In the genomic region with DNA sequence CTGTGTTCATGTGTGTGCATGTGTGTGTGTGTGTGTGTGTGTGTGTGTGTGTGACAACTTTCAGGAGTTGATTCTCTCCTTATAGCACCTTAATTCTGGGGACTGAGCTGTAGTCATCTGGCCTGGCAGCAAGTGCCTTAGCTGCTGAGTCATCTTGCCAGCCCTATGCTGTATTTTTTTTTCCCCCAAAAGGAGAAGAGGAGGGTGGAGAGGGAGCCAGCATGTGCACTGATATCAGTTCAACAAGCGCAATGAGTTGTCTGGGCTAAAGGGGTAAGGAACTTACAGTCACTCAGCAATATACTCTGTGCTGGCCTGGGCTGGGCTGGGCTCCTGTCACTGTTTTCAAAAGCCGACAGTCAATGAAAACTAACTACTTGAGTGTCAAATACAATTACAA, we compare ENCODE assay signal across 15 mouse cellular contexts. TPM values are rescaled to one million over a fixed set of nuclear protein-coding genes. Genes with fewer than 3 reads are reported as not detected.
DNase-seq lines count a peak whose midpoint lies in the region; ATAC-seq and TF ChIP-seq lines count a peak whose summit lies in the region.
"Had no signal": no experiment of that assay in that cellular context is flagged by ENCODE, and none has a peak within 500 bp of the region (broad histone marks: within the 10 kb centered on the region; RNA-seq: fewer than 3 reads in every experiment).

No protein-coding gene starts in this region.

- WGBS in intestine, embryonic 16.5 days, result 79% methylated on average over 2 of the region's 2 CpGs
- WGBS in intestine, embryonic 15.5 days, result 87% methylated on average over 2 of the region's 2 CpGs
- whole genome bisulfite sequencing in liver, embryonic 15.5 days (ENCODE audit: insufficient replicate concordance), result 16% methylated on average over 2 of the region's 2 CpGs
- WGBS in forebrain, embryonic 13.5 days, result 93% methylated on average over 2 of the region's 2 CpGs

- peak; percentile 5 for DNase-seq in G1E (ENCODE audit: low spot score)
- DNase-seq in c-Kit-positive CD71-negative TER-119-negative erythroid progenitor cells, embryonic 14.5 days (ENCODE audit: low read depth), result peak; percentile 40
- DNase-seq in T-cell, adult 2 months (ENCODE audit: low spot score), result no peak
- no peak for DNase-seq in thymus, postnatal 25 days
- DNase-seq: cerebellum, adult 9-11 months; thymus, adult 2 months had no signal

- no peaks in the 10 kb centered on the region for H3K4me1 ChIP-seq in intestine, embryonic 16.5 days (ENCODE audit: control insufficient read depth, insufficient read depth, low read length)
- no peaks in the 10 kb centered on the region for H3K4me1 ChIP-seq in intestine, embryonic 15.5 days (replicated peaks)
- peaks cover 6% of the 10 kb centered on the region for H3K4me1 ChIP-seq in G1E (ENCODE audit: insufficient read depth, low read depth, low read length)
- H3K4me1 ChIP-seq in liver, embryonic 15.5 days (replicated peaks), result peaks cover 22% of the 10 kb centered on the region
- H3K4me1 ChIP-seq in forebrain, embryonic 13.5 days, result no peaks in the 10 kb centered on the region
- H3K4me1 ChIP-seq: midbrain, embryonic 15.5 days had no signal

- no peak overlapping the region for H3K9ac ChIP-seq in intestine, embryonic 16.5 days (ENCODE audit: low read depth, low read length)
- no peak overlapping the region for H3K9ac ChIP-seq in intestine, embryonic 15.5 days
- H3K9ac ChIP-seq in liver, embryonic 15.5 days, result peak overlapping the region; percentile 12; the same call in 1 of the 2 replicates
- no peak overlapping the region for H3K9ac ChIP-seq in forebrain, embryonic 13.5 days
- H3K9ac ChIP-seq: midbrain, embryonic 15.5 days had no signal

- H3K4me2 ChIP-seq in intestine, embryonic 16.5 days (ENCODE audit: low read depth, low read length), result no peak overlapping the region
- H3K4me2 ChIP-seq in intestine, embryonic 15.5 days (replicated peaks), result no peak overlapping the region
- H3K4me2 ChIP-seq in liver, embryonic 15.5 days, result peak overlapping the region; percentile 37
- no peak overlapping the region for H3K4me2 ChIP-seq in forebrain, embryonic 13.5 days
- H3K4me2 ChIP-seq: midbrain, embryonic 15.5 days had no signal

- no peaks in the 10 kb centered on the region for H3K36me3 ChIP-seq in intestine, embryonic 16.5 days (ENCODE audit: control insufficient read depth, insufficient read depth, low read length)
- H3K36me3 ChIP-seq in intestine, embryonic 15.5 days, result no peaks in the 10 kb centered on the region
- no peaks in the 10 kb centered on the region for H3K36me3 ChIP-seq in G1E (replicated peaks)
- no peaks in the 10 kb centered on the region for H3K36me3 ChIP-seq in liver, embryonic 15.5 days (replicated peaks)
- no peaks in the 10 kb centered on the region for H3K36me3 ChIP-seq in forebrain, embryonic 13.5 days (ENCODE audit: poor library complexity, severe bottlenecking)
- H3K36me3 ChIP-seq: midbrain, embryonic 15.5 days had no signal

- H3K4me3 ChIP-seq in intestine, embryonic 16.5 days (ENCODE audit: low read length), result no peak overlapping the region
- H3K4me3 ChIP-seq in intestine, embryonic 15.5 days (replicated peaks), result no peak overlapping the region
- no peak overlapping the region for H3K4me3 ChIP-seq in G1E (ENCODE audit: low read depth, low read length)
- no peak overlapping the region for H3K4me3 ChIP-seq in liver, embryonic 15.5 days (replicated peaks)
- no peak overlapping the region for H3K4me3 ChIP-seq in forebrain, embryonic 13.5 days
- H3K4me3 ChIP-seq: midbrain, embryonic 15.5 days had no signal

- H3K9me3 ChIP-seq in intestine, embryonic 16.5 days (ENCODE audit: control insufficient read depth, low read length), result no peaks in the 10 kb centered on the region
- H3K9me3 ChIP-seq in intestine, embryonic 15.5 days, result no peaks in the 10 kb centered on the region
- H3K9me3 ChIP-seq in G1E (replicated peaks), result no peaks in the 10 kb centered on the region
- no peaks in the 10 kb centered on the region for H3K9me3 ChIP-seq in liver, embryonic 15.5 days (replicated peaks)
- H3K9me3 ChIP-seq in forebrain, embryonic 13.5 days (replicated peaks), result no peaks in the 10 kb centered on the region
- H3K9me3 ChIP-seq: midbrain, embryonic 15.5 days had no signal

- ATAC-seq in intestine, embryonic 16.5 days, result 0 out of 2 replicates have a peak, but pooled peaks have one; percentile 36
- ATAC-seq in intestine, embryonic 15.5 days, result no peak; the same call in 1 of the 2 replicates
- ATAC-seq in G1E (ENCODE audit: extremely low read depth, insufficient number of reproducible peaks, low FRiP score, poor library complexity, severe bottlenecking), result peak; percentile 78
- ATAC-seq in liver, embryonic 15.5 days (ENCODE audit: insufficient read depth), result peak; percentile 98
- ATAC-seq in forebrain, embryonic 13.5 days, result no peak
- ATAC-seq: activated CD4-positive, CD25-positive, alpha-beta regulatory T cell, adult 4 months; midbrain, embryonic 15.5 days had no signal

- no peak overlapping the region for H3K27ac ChIP-seq in intestine, embryonic 16.5 days (ENCODE audit: low read length)
- H3K27ac ChIP-seq in intestine, embryonic 15.5 days, result no peak overlapping the region
- H3K27ac ChIP-seq in liver, embryonic 15.5 days (replicated peaks), result peak overlapping the region; percentile 88
- H3K27ac ChIP-seq in forebrain, embryonic 13.5 days, result no peak overlapping the region
- H3K27ac ChIP-seq: midbrain, embryonic 15.5 days had no signal

- no peaks in the 10 kb centered on the region for H3K27me3 ChIP-seq in intestine, embryonic 16.5 days (replicated peaks; ENCODE audit: control insufficient read depth, insufficient read depth, low read length)
- H3K27me3 ChIP-seq in intestine, embryonic 15.5 days (replicated peaks), result no peaks in the 10 kb centered on the region
- H3K27me3 ChIP-seq in G1E (ENCODE audit: insufficient read depth, low read length), result 0 out of 2 replicates have a peak, but pooled peaks cover 3% of the 10 kb centered on the region
- H3K27me3 ChIP-seq in liver, embryonic 15.5 days, result no peaks in the 10 kb centered on the region
- H3K27me3 ChIP-seq in forebrain, embryonic 13.5 days, result no peaks in the 10 kb centered on the region
- H3K27me3 ChIP-seq: midbrain, embryonic 15.5 days had no signal

- no peak for TF ChIP-seq CTCF in G1E (IDR thresholded peaks at IDR 0.05; ENCODE audit: low read depth, low read length)

RNA-seq across cellular contexts. Expression of a gene that starts 16.5 kb away (rescaled TPM):
- polyA plus RNA-seq in intestine, embryonic 16.5 days (2015; fragmentation: Nextera tagmentation; extraction: Ambion mirVana), result 53.0 and 54.9 TPM in 2 replicates
- 69.4 and 78.8 TPM in 2 replicates for polyA plus RNA-seq in intestine, embryonic 15.5 days (2015; fragmentation: Nextera tagmentation; extraction: Ambion mirVana)
- total RNA-seq in G1E (2014; fragmentation: Nextera tagmentation), result 562 and 636 TPM in 2 replicates
- total RNA-seq in G1E (2017), result 115 and 135 TPM in 2 replicates
- polyA plus RNA-seq in G1E (2012), result 196 and 274 TPM in 2 replicates
- 35.3 and 38.5 TPM in 2 replicates for polyA plus RNA-seq in liver, embryonic 15.5 days (2015; fragmentation: Nextera tagmentation; extraction: Ambion mirVana)
- polyA plus RNA-seq in forebrain, embryonic 13.5 days (2015; fragmentation: Nextera tagmentation; extraction: Ambion mirVana), result 60.3 and 64.9 TPM in 2 replicates

RNA-seq across cellular contexts. Expression of a gene that starts 43.0 kb away (rescaled TPM):
- not detected in 2 replicates for polyA plus RNA-seq in intestine, embryonic 16.5 days (2015; fragmentation: Nextera tagmentation; extraction: Ambion mirVana)
- not detected in 2 replicates for polyA plus RNA-seq in intestine, embryonic 15.5 days (2015; fragmentation: Nextera tagmentation; extraction: Ambion mirVana)
- total RNA-seq in G1E (2014; fragmentation: Nextera tagmentation) (not detected in 2 replicates), G1E (2017) (not detected in 2 replicates)
- not detected in 2 replicates for polyA plus RNA-seq in G1E (2012)
- not detected in 2 replicates for polyA plus RNA-seq in liver, embryonic 15.5 days (2015; fragmentation: Nextera tagmentation; extraction: Ambion mirVana)
- polyA plus RNA-seq in forebrain, embryonic 13.5 days (2015; fragmentation: Nextera tagmentation; extraction: Ambion mirVana), result 0.21 TPM in 1 of 2 replicates, not detected in the other
- polyA plus RNA-seq: activated CD4-positive, CD25-positive, alpha-beta regulatory T cell, adult 4 months; embryonic facial prominence, embryonic 14.5 days; intestine, embryonic 14.5 days; lung, embryonic 16.5 days had no signal

RNA-seq across cellular contexts. Expression of a gene that starts 52.1 kb away (rescaled TPM):
- polyA plus RNA-seq in intestine, embryonic 16.5 days (2015; fragmentation: Nextera tagmentation; extraction: Ambion mirVana), result 5.9 and 6.3 TPM in 2 replicates
- polyA plus RNA-seq in intestine, embryonic 15.5 days (2015; fragmentation: Nextera tagmentation; extraction: Ambion mirVana), result 5.7 and 7.8 TPM in 2 replicates
- total RNA-seq in G1E (2014; fragmentation: Nextera tagmentation), result 7.8 and 9.1 TPM in 2 replicates
- total RNA-seq in G1E (2017), result 14.0 and 18.0 TPM in 2 replicates
- 3.9 and 4.4 TPM in 2 replicates for polyA plus RNA-seq in G1E (2012)
- 4.0 and 4.1 TPM in 2 replicates for polyA plus RNA-seq in liver, embryonic 15.5 days (2015; fragmentation: Nextera tagmentation; extraction: Ambion mirVana)
- polyA plus RNA-seq in forebrain, embryonic 13.5 days (2015; fragmentation: Nextera tagmentation; extraction: Ambion mirVana), result 13.0 and 15.7 TPM in 2 replicates

Comparison
In these comparisons a context has a peak if more than half of its experiments do, and no peak if none do; other contexts are left out.
1. ATAC-seq: peak in intestine, embryonic 16.5 days (single experiment), G1E (single experiment) and liver, embryonic 15.5 days (single experiment); none in intestine, embryonic 15.5 days (single experiment) and forebrain, embryonic 13.5 days (single experiment).
2. DNase-seq: peak in G1E (single experiment) and c-Kit-positive CD71-negative TER-119-negative erythroid progenitor cells, embryonic 14.5 days (single experiment); none in T-cell, adult 2 months (single experiment) and thymus, postnatal 25 days (single experiment).